Mouse (Mus musculus) heart, adult 9 months (tissue): ENCODE measurements around the gene Gk5.
"Not testable (repeated sequence)": the region's sequence is repeated elsewhere in the genome, so short reads cannot be mapped to it uniquely, and the experiment has no call there.

ENCODE experiments used
- DNase-seq, 2 experiments: peaks; one replicate each; pipeline ENCODE4 v3.0.0; 2022; ENCODE audit warnings: low spot score in 2 of 2

Gk5 gene

DNA sequence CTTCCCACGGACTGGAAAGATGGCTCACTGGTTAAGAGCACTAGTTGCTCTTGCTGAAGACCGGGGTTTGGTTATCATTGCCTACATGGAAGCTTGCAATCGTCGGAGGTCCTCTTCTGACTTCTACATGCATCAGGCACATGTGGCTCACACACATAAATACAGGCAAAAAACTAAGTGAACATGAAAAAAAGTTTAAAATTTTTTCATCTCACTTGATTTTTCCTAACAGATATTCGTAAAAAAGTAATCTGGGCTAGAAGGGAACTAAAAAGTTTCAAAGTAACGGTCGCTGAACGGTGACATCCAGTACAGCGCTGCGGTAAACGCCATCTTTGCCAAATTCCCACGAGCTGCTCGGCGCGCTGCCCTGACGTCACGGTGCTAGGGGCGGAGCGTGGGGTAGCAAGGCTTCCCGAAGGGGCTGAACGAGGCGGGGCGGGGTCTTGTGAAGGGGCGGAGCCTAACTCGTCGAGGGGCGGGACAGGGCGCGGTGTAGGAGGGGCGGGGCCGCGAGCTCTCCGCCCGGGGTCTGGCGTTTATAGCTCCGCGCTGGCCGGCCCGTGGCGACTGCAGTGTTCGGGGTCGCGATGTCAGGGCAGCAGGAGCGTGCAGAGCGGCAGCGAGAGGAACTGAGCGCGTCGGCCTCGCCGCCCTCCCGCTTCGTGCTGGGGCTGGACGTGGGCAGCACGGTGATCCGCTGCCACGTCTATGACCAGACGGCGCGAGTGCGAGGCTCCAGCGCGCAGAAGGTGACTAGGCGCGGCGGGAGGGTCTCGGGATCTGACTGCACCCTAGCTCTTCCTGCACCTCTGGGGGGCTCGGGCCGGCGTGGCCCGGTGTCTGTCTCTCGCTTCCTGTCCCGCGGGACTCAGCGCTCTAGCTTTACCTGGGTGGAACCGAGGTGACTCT, at the start of gene Gk5:
Gk5 (plus strand) TSS at position 502 of the 912 bp plus-strand sequence.
- peak; percentile 89 to 93 for DNase-seq

DNA sequence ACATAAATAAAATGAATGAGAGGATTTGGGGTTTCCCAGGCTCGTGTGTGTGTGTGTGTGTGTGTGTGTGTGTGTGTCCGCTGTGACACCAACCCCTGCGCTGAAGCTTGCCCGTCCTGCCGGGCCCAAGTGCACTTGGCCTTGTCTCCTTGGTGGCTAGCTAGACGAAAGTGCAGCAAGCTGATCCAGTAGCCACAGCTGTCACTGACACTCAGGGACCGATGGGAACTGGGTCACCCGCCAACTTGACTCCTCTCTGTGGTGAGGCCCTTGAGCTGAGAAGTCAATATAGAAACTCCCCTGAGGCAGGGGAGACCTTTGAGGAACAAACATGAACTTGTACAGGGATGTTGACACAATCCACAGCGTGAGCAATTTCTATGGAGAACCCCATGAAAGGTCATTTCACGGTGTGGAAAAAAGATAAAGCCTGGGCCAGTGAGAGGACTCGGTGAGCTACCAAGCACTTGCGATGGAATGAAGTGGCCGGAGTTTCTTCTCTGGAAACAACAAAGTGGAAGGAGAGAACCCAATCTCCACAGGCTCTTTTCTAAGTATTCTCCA, 40.3 kb upstream of the Gk5 start:
- DNase-seq, result no peak

DNA sequence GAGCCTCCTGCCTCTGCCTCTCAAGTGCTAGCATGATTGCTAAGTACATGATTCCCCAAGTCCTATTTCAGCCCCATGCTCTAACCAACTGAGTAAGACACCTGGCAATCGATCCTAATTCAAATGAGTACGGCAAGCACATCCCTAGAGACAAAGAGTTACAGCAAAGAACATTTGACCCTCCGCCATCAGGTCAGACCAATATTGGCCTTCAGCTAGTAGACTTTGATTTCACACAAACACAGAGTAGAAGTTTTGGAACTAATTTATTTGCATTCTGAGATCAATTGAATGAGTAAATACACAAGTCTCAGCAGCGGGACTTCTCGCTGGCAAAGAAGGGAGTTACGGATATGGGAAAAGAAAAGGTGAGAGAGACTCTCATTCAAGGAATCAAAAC, 33.9 kb upstream of the Gk5 start:
- DNase-seq, result no peak

DNA sequence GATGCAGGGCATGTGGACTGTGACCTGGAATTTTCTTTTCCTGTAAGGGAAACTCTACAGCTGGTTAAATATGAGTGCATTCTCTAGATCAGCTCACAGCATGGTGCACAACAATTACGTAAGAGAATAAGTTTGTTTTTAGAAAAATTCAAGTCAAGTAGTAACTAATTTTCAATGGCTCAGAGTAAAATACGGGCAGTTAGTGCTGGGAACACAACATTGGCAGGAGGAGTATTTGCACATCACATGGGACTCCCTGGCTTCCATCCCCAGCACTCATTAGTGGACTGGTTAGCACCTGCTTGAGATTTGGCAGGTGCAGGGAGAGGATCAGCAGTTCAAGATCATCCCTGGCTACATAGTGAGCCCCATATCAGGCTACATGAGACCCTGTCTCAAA, 31.5 kb upstream of the Gk5 start:
- no peak for DNase-seq

DNA sequence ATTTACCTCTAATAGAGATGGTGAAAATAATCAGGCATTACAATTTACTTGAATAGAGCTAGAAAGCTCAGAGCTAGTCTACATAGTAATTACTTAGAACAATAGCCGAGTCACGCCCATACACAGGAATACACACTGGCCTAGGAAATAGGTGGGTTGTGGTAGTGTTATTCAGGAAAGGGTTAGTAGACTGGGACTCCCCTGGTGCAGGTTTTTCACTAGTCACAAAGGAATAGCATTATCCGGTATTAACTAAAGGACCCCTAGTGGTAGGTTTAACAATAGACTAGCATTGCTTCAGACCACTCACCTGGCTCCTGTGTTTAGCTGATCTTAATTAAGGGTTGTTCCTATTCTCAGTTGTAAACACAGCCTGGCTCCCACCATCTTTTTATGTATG, 30.7 kb upstream of the Gk5 start:
- not testable (repeated sequence) for DNase-seq

DNA sequence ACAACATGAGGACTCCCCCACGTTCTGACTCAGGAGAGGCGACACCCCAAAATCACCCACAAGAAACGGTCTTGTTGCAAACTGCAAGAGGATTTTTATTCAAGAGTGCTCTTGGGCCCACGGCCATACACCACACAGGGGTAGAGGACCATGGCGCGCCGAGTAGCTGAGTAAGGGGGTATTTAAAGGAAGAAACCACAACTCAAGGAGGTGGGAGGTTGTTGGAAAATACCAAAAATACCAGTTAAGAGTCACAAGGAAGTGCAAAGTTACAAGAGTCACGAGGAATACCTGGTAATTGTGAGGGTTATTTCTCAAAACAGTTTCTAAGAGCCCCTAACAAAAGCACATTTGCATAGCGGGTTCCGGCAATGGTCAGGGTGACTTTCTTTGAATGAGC, 26.5 kb upstream of the Gk5 start:
- DNase-seq, result not testable (repeated sequence)

DNA sequence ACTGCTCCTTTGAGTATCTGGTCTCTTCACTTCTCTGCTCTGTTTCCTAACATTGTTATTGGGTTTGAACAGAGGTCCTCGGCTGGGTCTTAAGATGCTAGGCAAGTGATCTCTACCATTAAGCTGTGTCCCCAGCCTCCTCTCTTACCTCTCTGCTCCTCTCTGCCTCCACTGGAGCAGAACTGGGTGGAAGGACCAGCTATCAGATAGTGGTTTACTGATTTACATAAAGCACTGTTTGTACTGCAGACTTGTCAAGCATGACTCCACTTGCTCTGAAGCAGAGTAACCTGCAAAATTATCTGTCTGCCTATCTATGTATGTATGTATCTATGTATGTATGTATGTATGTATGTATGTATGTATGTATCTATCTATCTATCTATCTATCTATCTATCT, 25.9 kb upstream of the Gk5 start:
- DNase-seq, result no peak

DNA sequence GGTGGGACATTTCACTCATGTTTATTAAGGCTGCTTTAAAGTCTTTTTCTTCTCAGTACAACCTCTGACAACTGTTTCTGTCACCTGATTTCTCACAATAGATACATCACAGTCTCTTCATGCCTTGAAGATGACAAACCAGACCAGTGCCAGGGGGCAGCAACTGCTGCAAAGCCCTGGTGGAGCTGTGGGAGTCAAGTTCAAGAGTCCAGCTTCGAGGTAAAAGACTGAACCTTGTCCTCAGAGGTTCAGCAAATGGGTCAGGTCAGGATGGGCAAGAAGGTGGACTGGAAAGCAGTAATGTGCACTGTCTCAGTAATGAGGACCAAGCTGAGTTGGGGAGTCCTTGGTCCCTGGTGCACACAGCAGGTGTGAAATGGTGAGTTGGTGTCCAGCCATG, 24.8 kb upstream of the Gk5 start:
- DNase-seq, result no peak

DNA sequence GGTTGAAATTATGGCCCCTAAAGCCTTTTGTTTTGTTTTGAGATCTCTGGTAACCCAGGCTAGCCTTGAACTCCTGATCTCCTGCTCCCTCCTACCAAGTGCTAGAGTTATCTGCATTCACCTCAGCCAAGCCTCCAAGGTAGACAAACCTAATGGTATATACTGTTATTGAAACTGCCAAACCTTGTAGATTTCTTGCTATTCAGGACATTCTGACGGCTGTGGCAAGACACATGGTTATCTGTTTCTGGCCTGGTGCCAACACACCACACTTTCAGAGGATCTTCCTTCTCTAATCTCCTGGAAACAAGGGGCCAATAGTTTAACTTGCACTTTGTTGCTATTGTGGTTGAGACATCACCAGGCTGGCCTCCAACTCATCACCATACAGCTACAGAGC, 24.0 kb upstream of the Gk5 start:
- DNase-seq, result no peak

DNA sequence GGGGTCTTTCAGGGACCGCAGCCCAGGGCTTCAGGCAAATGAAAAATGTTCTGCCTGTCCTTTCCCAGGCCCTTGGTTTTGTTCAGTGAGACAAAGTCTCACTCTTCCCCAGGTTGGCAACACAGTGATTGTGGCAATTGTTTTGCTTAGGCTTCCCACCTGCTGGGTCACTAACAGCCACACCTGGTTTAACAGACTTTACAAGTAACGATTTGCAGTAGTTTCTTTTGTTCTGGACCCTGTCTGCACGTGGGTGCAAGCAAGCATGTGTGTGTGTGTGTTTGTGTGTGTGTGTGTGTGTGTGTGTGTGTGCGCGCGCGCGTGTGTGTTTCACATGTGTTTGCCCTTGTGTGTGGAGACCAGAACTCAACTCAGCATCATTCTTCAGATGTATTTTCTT, 16.3 kb upstream of the Gk5 start:
- DNase-seq, result no peak

DNA sequence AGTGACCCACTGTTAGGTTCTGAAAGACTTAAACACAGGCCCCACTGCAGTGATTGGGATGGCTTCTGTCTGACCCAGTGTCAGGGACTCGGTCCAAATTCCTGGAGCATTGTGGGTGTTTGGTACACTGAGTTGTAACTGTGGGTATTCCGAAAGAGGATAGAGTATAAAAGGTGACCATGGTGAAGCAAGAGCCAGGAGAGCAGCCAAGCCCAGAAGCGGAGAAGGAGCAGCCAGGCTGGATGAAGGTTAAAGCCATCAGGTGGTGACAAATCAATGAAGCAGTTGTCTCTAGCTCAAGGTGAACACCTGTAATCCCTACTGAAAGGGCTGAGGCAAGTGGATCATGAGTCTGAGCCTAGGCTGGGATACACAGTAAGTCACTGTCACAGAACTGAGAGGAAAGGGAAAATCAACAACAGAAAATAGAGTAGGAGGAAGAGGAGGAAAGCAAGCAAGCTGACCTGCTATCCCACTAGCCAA, 6.2 kb upstream of the Gk5 start:
- DNase-seq, result no peak

DNA sequence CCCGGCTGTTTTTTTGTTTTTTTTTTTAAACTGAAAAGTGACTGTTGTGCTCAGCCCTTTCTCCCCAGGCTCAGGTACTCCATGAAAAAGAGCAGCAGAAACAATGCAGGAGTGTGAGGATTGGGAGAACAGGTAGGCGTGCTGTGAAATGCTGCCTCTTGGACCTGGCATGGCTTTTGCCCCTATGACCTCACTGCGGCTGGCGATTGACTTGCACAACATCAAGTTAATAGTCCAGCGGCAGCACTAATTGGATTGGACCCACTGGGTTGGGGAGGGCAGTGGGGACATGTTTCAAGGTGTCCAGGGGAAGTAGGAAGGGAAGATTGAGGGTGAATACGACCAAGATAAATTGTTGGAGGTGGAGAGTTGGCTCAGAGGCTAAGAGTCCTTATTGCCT, 2.4 kb upstream of the Gk5 start:
- no peak for DNase-seq

DNA sequence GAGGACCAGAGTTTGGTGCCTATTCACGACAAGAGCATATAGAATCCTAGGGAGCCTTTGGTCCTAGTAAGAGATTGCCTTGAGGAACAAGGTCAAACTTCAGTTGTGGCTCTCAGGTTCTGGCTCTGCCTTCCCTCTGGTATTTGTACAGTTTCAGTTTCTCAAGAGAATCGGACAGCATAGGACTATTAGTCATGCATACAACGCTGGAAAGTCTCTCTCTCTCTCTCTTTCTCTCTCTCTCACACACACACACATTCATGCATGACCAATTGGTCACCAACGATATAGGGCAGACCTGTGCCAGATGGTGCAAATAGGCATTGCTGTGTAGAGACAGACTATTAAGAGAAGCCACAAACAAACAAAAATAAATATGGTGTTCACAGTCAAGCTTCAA, 946 bp upstream of the Gk5 start:
- DNase-seq, result no peak

DNA sequence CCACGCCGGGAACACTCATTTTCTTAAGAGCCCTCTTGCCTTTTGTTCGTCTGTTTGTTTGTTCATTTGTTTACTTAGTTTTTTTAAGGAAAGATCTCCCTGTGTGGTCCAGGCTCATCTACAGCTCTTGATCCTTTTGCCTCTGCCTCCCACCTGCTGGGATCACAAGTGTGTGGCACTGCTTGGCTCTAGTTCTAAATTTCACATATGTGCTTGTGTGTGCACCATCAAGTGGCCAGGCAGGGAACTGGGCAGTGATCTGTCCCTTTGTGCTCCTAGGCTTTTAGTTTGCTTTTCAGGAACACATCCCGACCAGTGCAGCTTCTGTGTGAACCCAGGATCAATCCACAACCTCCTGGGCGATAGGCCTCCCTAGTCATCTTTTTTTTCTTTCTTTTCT, 8.8 kb downstream of the Gk5 start:
- DNase-seq, result no peak

DNA sequence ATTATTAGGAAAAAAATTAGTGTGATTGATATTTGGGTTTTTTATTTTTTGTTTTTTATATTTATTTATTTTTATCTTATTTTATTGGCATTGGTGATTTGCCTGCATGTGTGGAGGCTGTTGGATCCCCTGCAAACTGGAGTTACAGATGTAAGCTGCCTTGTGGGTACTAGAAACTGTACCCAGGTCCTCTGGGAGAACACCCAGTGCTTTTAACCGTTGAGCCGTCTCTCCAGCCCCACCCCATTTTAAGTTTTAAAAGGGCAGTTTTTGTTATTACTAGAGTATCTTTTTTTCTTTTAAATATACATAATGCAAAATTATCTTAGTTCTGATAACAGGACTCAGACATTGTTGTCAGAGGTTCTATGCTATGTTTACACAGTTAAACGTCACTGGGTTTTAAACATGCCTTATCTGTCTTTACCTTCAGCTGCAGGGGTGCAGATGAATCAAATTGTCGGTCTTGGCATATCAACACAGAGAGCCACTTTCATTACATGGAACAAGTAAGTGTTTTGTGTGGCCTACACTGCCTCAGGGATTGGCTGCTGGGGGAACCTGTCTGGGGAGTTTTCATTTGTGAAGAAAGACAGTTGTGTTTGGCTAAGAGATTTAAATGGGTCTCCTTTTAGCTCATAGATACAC, 13.9 kb downstream of the Gk5 start:
- DNase-seq, result no peak

DNA sequence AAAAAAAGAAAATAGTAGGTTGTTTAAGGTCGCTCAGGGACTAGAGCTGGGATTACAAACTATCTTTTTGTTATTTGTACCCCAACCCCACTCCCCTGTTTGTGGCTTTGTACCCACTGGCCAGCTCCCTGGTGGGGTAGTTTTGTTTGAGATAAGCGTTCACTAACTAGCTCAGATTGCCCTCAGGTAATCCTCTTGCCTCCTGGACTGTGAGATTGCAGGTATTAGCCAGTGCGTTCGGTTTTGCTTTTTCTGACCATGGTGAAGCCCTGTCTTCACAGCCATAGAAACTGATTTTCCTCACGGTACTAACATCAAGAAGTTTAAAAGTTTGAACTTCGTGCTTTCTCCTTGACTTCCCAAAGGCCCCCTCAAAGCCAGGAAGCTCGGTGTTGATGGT, 15.3 kb downstream of the Gk5 start:
- no peak for DNase-seq

DNA sequence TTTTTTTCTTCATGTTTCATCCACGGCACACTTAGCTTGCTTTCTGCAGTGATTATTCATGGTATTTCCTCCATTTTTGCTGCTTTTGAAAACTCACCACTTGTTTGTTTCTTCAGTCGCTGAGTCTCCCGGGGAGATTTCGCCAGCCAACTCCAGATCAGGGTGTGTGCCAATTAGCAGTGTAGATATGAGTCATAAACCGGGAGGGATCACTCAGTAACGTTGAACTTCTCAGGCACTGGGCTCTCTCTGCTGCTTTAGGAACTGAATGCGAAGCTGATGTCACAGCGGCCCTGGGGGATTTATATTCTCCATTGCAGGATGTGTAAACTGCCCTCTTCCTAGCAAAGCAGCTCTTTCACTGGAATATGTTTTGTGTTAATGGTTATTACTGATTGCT, 15.8 kb downstream of the Gk5 start:
- peak; percentile 81 to 83 for DNase-seq

DNA sequence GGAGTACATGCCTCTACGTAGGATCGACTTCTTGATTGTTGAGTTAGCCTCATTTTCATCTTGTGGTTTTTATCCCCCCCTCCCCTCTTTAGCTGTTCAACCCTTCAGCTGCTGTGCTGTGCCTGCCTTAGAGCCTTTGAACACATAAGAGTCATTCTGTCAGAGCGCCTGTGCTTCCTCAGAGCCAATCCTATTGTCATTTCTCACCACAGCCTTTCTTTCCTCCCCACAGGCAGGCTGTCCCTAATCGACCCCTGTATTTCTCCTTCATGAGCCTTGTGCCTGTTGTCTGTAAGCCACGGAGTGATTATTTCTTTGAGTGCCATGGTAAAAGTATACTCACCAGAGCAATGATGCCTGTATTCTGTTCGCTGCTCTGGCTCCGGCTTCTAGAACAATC, 16.3 kb downstream of the Gk5 start:
- DNase-seq, result no peak

DNA sequence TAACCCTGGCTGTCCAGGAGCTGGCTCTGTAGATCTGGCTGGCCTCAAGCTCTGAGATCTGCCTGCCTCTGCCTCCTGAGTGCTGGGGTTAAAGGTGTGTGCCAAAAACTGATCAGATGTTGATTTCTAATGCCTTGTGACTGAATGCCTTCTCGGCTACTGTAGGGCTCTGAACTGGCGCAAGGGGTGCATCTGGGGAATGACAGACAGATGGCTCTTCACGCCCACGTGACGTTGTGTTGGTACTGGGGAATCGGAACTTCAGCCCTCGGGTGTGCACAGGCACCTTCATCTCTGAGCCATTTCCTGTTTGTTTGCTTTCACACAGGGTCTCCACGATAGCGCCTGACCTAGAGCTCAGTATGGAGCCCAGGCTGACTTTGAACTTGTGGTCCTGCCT, 19.8 kb downstream of the Gk5 start:
- DNase-seq, result no peak

DNA sequence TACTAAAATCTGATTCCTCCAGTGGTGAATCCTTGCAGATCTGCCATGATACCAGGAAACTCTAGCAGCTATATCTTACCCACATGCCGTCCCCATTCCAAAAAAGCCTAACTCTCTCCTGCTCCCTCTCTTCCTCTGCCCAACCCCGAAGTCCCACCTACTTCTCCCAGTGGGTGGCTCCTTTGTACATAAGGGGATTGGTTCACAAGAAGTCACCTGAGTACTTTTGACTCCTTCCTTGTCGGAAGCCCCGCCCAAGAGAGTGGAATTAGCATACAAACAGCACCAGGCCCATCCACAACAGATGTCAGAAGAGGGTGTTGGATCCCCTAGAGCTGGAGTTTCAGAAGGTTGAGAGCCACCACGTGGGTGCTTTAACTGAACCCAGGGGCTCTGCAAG, 20.7 kb downstream of the Gk5 start:
- no peak for DNase-seq

DNA sequence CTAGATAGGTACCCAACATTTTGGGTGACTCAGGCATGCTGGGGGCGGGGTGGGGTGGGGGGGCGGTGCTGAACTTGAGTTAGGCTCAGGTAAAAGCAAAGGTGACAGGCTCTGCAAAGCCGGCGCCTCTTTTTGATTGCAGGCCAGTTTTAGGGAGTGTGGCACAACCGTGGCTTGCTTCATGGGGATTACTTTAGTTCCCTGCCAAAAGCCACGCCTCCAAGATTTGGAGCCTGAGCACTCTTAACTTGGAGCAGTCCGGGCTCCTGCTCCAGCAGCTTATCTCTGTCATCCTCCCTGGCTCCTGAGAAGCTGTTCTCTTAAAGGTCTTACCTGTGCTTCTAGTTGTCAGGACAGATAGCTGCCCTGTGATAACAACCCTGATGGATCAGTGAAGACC, 21.8 kb downstream of the Gk5 start:
- DNase-seq, result no peak

DNA sequence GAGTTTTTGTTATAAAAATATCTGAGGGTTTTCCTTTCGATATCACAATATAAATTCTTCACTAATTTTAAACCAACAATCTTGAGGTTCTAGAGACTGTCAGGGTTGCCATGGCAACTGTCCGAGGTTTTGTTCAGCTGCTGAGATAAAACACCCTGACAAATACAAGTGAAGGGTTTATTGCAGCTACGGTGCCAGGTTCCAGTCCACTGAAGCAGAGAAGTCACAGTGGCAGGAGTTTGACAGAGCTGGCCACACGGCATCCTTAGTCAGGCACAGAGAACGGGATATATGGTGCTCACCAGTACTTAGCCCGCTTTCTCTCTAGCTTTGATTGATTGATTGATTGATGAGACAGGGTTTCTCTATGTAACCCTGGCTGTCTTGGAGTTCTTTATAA, 23.3 kb downstream of the Gk5 start:
- no peak for DNase-seq

DNA sequence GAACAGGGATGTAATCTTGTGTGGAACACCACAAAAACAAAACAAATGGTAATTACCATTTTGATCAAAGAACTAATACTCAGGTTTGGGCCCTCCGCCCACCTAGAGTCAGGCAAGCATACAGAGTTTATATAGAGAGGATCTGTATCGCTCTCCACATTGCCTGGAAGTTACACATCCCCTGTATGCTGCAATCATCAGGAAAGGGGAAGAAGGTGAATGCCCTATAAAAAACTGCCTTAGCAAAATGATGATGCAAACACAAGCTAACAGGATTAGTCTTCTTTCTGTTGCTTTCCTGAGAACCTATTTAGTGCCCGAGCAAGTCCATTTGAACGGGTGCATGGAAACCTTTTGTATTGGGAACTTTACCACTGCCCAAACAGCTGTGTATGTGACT, 24.5 kb downstream of the Gk5 start:
- no peak for DNase-seq
